Mouse (Mus musculus) liver, embryonic 14.5 days (tissue): ENCODE measurements around the gene Nlgn2.

Source experiments
- CTCF ChIP-seq: IDR thresholded peaks from 2 replicates; pipeline ENCODE4 v1.5.1; 2016; ENCODE audit warnings: antibody characterized with exemption, low read depth, control low read depth
- EP300 ChIP-seq: IDR thresholded peaks from 2 replicates; pipeline ENCODE4 v1.6.1; 2016; ENCODE audit warnings: antibody characterized with exemption, low read depth

DNA sequence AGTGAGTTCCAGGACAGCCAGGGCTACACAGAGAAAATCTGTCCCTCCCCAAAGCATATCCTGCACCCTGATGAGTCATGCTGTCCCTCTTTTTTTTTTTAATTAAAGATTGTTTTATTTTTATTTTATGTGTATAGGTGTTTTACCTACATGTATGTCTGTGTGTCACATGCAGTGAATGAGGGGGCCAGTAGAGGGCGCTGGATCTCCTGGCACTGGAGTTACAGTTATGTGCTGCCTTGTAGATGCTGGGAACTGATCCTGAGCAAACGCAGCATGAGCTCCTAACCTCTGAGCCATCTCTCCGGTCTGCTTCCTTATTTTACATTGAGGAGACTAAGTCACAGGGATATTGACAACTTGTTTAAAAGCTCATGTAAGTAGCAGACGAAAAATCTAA, 45.5 kb upstream of the Nlgn2 start:
- peak; percentile 80 for TF ChIP-seq CTCF
- TF ChIP-seq EP300: no peak
